Comparison of ENCODE assay signal across 14 mouse cellular contexts in genomic region chr11:72990688-72991087, GRCm38 (mm10).
"Had no signal": no experiment of that assay in that cellular context is flagged by ENCODE, and none has a peak within 500 bp of the region (broad histone marks: within the 10 kb centered on the region; RNA-seq: fewer than 3 reads in every experiment).

No protein-coding gene starts in this region.

- H3K9ac ChIP-seq: intestine, embryonic 15.5 days; limb, embryonic 12.5 days; limb, embryonic 15.5 days; liver, embryonic 14.5 days; liver, postnatal 0 days; lung, embryonic 14.5 days had no signal

- H3K27ac ChIP-seq: limb, embryonic 12.5 days; limb, embryonic 15.5 days; liver, embryonic 14.5 days had no signal

- DNase-seq: kidney, postnatal 36 days; left cerebral cortex, postnatal 4 days; liver, postnatal 0 days; lung, embryonic 14.5 days; lung, postnatal 10 days; midbrain, embryonic 14.5 days; thymus, adult 18-20 months; thymus, postnatal 36 days had no signal

- H3K4me2 ChIP-seq: intestine, embryonic 15.5 days; limb, embryonic 12.5 days; limb, embryonic 15.5 days; liver, embryonic 11.5 days; lung, embryonic 14.5 days; midbrain, embryonic 11.5 days had no signal

- H3K27me3 ChIP-seq: intestine, embryonic 15.5 days; limb, embryonic 15.5 days had no signal

- H3K9me3 ChIP-seq: intestine, embryonic 15.5 days; limb, embryonic 12.5 days; limb, embryonic 15.5 days had no signal

- H3K4me3 ChIP-seq: intestine, embryonic 15.5 days; limb, embryonic 12.5 days; limb, embryonic 15.5 days had no signal

- ATAC-seq: intestine, embryonic 15.5 days; liver, postnatal 0 days had no signal

- H3K4me1 ChIP-seq: limb, embryonic 15.5 days had no signal

- H3K36me3 ChIP-seq: intestine, embryonic 15.5 days; limb, embryonic 12.5 days; limb, embryonic 15.5 days had no signal
